10 mouse cellular contexts compared by ENCODE assay signal in the genomic region with DNA sequence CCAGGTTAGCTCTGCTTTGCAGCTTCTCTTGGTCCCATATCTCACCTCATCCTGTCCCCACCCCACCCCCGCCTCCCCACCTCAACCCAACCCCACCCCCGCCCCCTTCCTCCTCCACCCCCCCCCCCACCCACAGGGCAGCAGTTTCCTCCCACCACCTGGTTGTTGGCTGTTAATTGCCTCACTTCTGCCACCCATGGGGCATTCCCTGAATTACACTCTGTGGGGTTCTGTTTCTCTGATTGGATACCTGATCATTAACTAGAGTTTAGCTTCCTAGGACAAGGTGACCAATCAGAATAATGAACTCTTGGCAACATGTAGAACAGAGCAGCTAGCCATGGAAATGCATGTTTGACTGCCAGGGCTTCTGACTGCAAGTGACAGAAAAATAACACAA. TPM values are rescaled to one million over a fixed set of nuclear protein-coding genes. Genes with fewer than 3 reads are reported as not detected.
DNase-seq lines count a peak whose midpoint lies in the region; ATAC-seq and TF ChIP-seq lines count a peak whose summit lies in the region.
"Had no signal": no experiment of that assay in that cellular context is flagged by ENCODE, and none has a peak within 500 bp of the region (broad histone marks: within the 10 kb centered on the region; RNA-seq: fewer than 3 reads in every experiment).

No protein-coding gene starts in this region.

- H3K36me3 ChIP-seq in forebrain, postnatal 0 days (ENCODE audit: insufficient read depth): no peaks in the 10 kb centered on the region
- no peaks in the 10 kb centered on the region for H3K36me3 ChIP-seq in forebrain, embryonic 15.5 days
- H3K36me3 ChIP-seq in neural tube, embryonic 15.5 days: no peaks in the 10 kb centered on the region
- H3K36me3 ChIP-seq in midbrain, embryonic 11.5 days (ENCODE audit: control insufficient read depth, insufficient read depth, low read length): no peaks in the 10 kb centered on the region
- H3K36me3 ChIP-seq: liver, embryonic 15.5 days; stomach, embryonic 15.5 days had no signal

- 49% methylated on average over 2 of the region's 2 CpGs for WGBS in forebrain, postnatal 0 days
- WGBS in forebrain, embryonic 15.5 days: 29% methylated on average over 2 of the region's 2 CpGs
- whole genome bisulfite sequencing in neural tube, embryonic 15.5 days: 0% methylated on average over 2 of the region's 2 CpGs
- 28% methylated on average over 2 of the region's 2 CpGs for WGBS in midbrain, embryonic 11.5 days

- DNase-seq in forebrain, postnatal 0 days: peak; percentile 27
- peak; percentile 53 for DNase-seq in neural tube, embryonic 10.5 days (ENCODE audit: extremely low spot score, low spot score)
- DNase-seq in thymus, postnatal 36 days: peak; percentile 82 to 85
- DNase-seq in midbrain, embryonic 11.5 days (ENCODE audit: low spot score, missing footprints): no peak
- no peak for DNase-seq in gastrocnemius, postnatal 36 days

- H3K27me3 ChIP-seq in forebrain, postnatal 0 days (ENCODE audit: insufficient read depth, low read length): no peaks in the 10 kb centered on the region
- H3K27me3 ChIP-seq in forebrain, embryonic 15.5 days: no peaks in the 10 kb centered on the region
- H3K27me3 ChIP-seq in neural tube, embryonic 15.5 days (replicated peaks): no peaks in the 10 kb centered on the region; the same call in 1 of the 2 replicates
- H3K27me3 ChIP-seq in midbrain, embryonic 11.5 days (ENCODE audit: control insufficient read depth, insufficient read depth, low read length): no peaks in the 10 kb centered on the region; the same call in 1 of the 2 replicates
- H3K27me3 ChIP-seq: liver, embryonic 15.5 days; stomach, embryonic 15.5 days had no signal

- no peak overlapping the region for H3K4me3 ChIP-seq in forebrain, postnatal 0 days (ENCODE audit: low read depth, low read length)
- no peak overlapping the region for H3K4me3 ChIP-seq in forebrain, embryonic 15.5 days
- no peak overlapping the region for H3K4me3 ChIP-seq in neural tube, embryonic 15.5 days (replicated peaks)
- no peak overlapping the region for H3K4me3 ChIP-seq in midbrain, embryonic 11.5 days (ENCODE audit: low read depth, low read length)
- H3K4me3 ChIP-seq: liver, embryonic 15.5 days; stomach, embryonic 15.5 days had no signal

- no peak overlapping the region for H3K27ac ChIP-seq in forebrain, postnatal 0 days (ENCODE audit: low read depth, low read length)
- H3K27ac ChIP-seq in forebrain, embryonic 15.5 days (replicated peaks): no peak overlapping the region
- no peak overlapping the region for H3K27ac ChIP-seq in neural tube, embryonic 15.5 days (replicated peaks)
- H3K27ac ChIP-seq in midbrain, embryonic 11.5 days (ENCODE audit: low read depth, low read length): no peak overlapping the region
- H3K27ac ChIP-seq: liver, embryonic 15.5 days; stomach, embryonic 15.5 days had no signal

- TF ChIP-seq CTCF in forebrain, postnatal 0 days (IDR thresholded peaks at IDR 0.05; ENCODE audit: low read depth): peak; percentile 44

- no peaks in the 10 kb centered on the region for H3K4me1 ChIP-seq in forebrain, postnatal 0 days (ENCODE audit: insufficient read depth)
- H3K4me1 ChIP-seq in forebrain, embryonic 15.5 days: no peaks in the 10 kb centered on the region
- H3K4me1 ChIP-seq in neural tube, embryonic 15.5 days: peaks cover 5% of the 10 kb centered on the region
- H3K4me1 ChIP-seq in midbrain, embryonic 11.5 days (ENCODE audit: control insufficient read depth, insufficient read depth, low read length): 0 out of 2 replicates have a peak, but pooled peaks cover 3% of the 10 kb centered on the region
- H3K4me1 ChIP-seq: liver, embryonic 15.5 days; stomach, embryonic 15.5 days had no signal

- intact Hi-C loops in gastrocnemius, postnatal 36 days (cut with DNase I): no loop called here

- no peak overlapping the region for H3K4me2 ChIP-seq in forebrain, postnatal 0 days (ENCODE audit: low read depth)
- no peak overlapping the region for H3K4me2 ChIP-seq in forebrain, embryonic 15.5 days (replicated peaks)
- no peak overlapping the region for H3K4me2 ChIP-seq in neural tube, embryonic 15.5 days
- no peak overlapping the region for H3K4me2 ChIP-seq in midbrain, embryonic 11.5 days
- H3K4me2 ChIP-seq: liver, embryonic 15.5 days; stomach, embryonic 15.5 days had no signal

- H3K9ac ChIP-seq in forebrain, postnatal 0 days: no peak overlapping the region
- no peak overlapping the region for H3K9ac ChIP-seq in forebrain, embryonic 15.5 days (replicated peaks)
- H3K9ac ChIP-seq in neural tube, embryonic 15.5 days (replicated peaks): no peak overlapping the region
- no peak overlapping the region for H3K9ac ChIP-seq in midbrain, embryonic 11.5 days (ENCODE audit: low read length)
- H3K9ac ChIP-seq: liver, embryonic 15.5 days; stomach, embryonic 15.5 days had no signal

- H3K9me3 ChIP-seq in forebrain, postnatal 0 days (ENCODE audit: low read length): no peaks in the 10 kb centered on the region
- no peaks in the 10 kb centered on the region for H3K9me3 ChIP-seq in forebrain, embryonic 15.5 days
- H3K9me3 ChIP-seq in neural tube, embryonic 15.5 days (replicated peaks): no peaks in the 10 kb centered on the region
- no peaks in the 10 kb centered on the region for H3K9me3 ChIP-seq in midbrain, embryonic 11.5 days (ENCODE audit: control insufficient read depth, low read length)
- H3K9me3 ChIP-seq: liver, embryonic 15.5 days; stomach, embryonic 15.5 days had no signal

- no peak for ATAC-seq in forebrain, postnatal 0 days
- no peak for ATAC-seq in forebrain, embryonic 15.5 days (replicated peaks)
- no peak for ATAC-seq in neural tube, embryonic 15.5 days (ENCODE audit: low FRiP score)
- ATAC-seq in megakaryocyte, adult 5-6 weeks (ENCODE audit: poor library complexity, severe bottlenecking): peak; percentile 62
- ATAC-seq in midbrain, embryonic 11.5 days (ENCODE audit: low FRiP score): no peak

RNA-seq across cellular contexts. Expression of a gene that starts 16.1 kb away (rescaled TPM):
- total RNA-seq in forebrain, postnatal 0 days (2014; rRNA removed): 13.2 and 15.2 TPM in 2 replicates
- 7.8 and 8.2 TPM in 2 replicates for polyA plus RNA-seq in forebrain, postnatal 0 days (2015; fragmentation: Nextera tagmentation; extraction: Ambion mirVana)
- 8.2 and 9.8 TPM in 2 replicates for polyA plus RNA-seq in forebrain, embryonic 15.5 days (2015; fragmentation: Nextera tagmentation; extraction: Ambion mirVana)
- 9.1 and 10.3 TPM in 2 replicates for polyA plus RNA-seq in neural tube, embryonic 15.5 days (2015; fragmentation: Nextera tagmentation; extraction: Ambion mirVana)
- total RNA-seq in megakaryocyte, adult 5-6 weeks (2015): 2.1 and 4.5 TPM in 2 replicates
- 1.5 and 2.0 TPM in 2 replicates for total RNA-seq in megakaryocyte, adult 5-6 weeks (2017)
- polyA plus RNA-seq in midbrain, embryonic 11.5 days (2014; fragmentation: Nextera tagmentation; extraction: Ambion mirVana): 8.7 and 10.8 TPM in 2 replicates
- 1 to 10 TPM; 2.6 to 2.8 TPM for total RNA-seq in gastrocnemius, postnatal 36 days (2021)

RNA-seq across cellular contexts. Expression of a gene that starts 29.1 kb away (rescaled TPM):
- total RNA-seq in forebrain, postnatal 0 days (2014; rRNA removed): 18.9 and 29.5 TPM in 2 replicates
- 1.9 and 3.0 TPM in 2 replicates for polyA plus RNA-seq in forebrain, postnatal 0 days (2015; fragmentation: Nextera tagmentation; extraction: Ambion mirVana)
- polyA plus RNA-seq in forebrain, embryonic 15.5 days (2015; fragmentation: Nextera tagmentation; extraction: Ambion mirVana): 2.9 and 3.0 TPM in 2 replicates
- 4.1 and 4.6 TPM in 2 replicates for polyA plus RNA-seq in neural tube, embryonic 15.5 days (2015; fragmentation: Nextera tagmentation; extraction: Ambion mirVana)
- 13.0 and 13.9 TPM in 2 replicates for total RNA-seq in megakaryocyte, adult 5-6 weeks (2015)
- total RNA-seq in megakaryocyte, adult 5-6 weeks (2017): 11.5 and 18.7 TPM in 2 replicates
- polyA plus RNA-seq in midbrain, embryonic 11.5 days (2014; fragmentation: Nextera tagmentation; extraction: Ambion mirVana): 4.4 and 4.6 TPM in 2 replicates
- 10 to 100 TPM; 24.3 to 27.5 TPM for total RNA-seq in gastrocnemius, postnatal 36 days (2021)

Comparison
In these comparisons a context has a peak if more than half of its experiments do, and no peak if none do; other contexts are left out.
1. DNase-seq: peak in forebrain, postnatal 0 days (single experiment), neural tube, embryonic 10.5 days (single experiment) and thymus, postnatal 36 days (2 of 2); none in midbrain, embryonic 11.5 days (single experiment) and gastrocnemius, postnatal 36 days (0 of 2).